Mouse (Mus musculus) erythroblast, embryonic 14.5 days (primary cell): Measurements from ENCODE around the gene Tbc1d22a.

Experiments used
- GATA1 ChIP-seq: IDR thresholded peaks from 2 replicates; pipeline ENCODE4 v1.6.1; 2012; ENCODE audit warnings: low read length, inconsistent platforms, mixed read lengths
- TAL1 ChIP-seq: IDR thresholded peaks from 3 replicates; pipeline ENCODE4 v1.6.1; 2012; ENCODE audit warnings: low read length, inconsistent platforms, mixed read lengths

GRCm38 (mm10) chr15:86252684-86253083 lies 38.4 kb downstream of the Tbc1d22a start:
- TF ChIP-seq GATA1 (no peak), TAL1 (no peak)
